Mouse (Mus musculus) frontal cortex, postnatal 10 days (tissue): Measurements from ENCODE around the gene Rxra.

ENCODE experiments used
- DNase-seq, 2 experiments: peaks; one replicate each; pipeline ENCODE4 v3.0.0; 2022; ENCODE audit warnings: low spot score in 2 of 2, mixed read lengths in 1 of 2

Gene Rxra

DNA sequence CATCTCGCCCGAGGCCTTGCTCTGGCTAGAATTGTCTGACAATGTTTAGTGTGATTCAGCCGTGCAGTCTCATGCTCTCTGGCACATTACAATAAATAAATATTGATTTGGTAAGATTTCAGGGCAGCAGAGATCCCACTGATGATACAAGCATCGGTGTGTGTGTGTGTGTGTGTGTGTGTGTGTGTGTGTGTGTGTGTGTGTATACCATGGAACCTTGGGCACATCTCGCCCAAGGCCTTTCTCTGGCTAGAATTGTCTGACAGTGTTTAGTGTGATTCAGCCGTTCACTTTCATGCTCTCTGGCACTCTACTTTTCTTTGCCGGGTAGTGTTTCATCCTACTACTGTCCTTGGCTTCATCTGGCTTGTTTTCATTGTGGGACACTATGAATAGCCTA, 130.5 kb downstream of the Rxra start:
- DNase-seq = no peak

DNA sequence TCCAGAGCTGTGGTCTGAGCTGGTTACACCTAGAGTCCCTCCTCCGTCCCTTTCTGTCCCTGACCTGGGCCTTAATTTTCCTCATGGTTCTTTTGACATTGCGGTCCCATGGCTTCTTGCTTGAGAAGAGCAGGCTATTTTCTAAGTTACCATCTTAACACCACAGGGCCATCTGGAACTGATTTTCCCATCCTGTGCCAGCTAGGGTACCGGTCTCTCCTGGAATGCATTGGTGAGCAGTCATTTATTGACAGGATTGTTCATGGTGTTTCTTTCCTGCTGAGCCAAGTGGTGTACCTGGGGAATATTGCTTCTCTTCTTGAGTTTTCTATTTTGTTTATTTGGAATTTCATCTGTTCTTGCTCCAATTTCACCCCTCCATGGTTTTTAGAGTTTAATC, 131.4 kb downstream of the Rxra start:
- DNase-seq = no peak

DNA sequence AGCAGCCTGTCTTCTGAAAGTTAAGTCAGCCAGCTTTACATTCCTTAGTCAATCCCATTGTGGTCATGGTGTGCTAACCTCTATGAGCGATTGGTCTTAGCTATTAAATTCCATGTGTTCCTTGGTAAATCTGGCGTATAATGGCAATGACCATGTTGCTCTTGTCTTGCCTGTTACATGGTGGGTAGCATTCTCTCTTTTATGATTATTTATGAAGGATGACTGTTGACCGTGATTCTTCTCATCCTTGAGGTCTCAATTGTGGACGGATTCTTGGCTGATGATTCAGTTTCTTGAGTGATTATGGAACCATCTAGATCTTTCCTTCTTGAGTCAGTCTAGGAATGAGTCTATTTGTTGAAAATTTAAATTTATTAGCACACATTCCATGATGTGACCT, 133.7 kb downstream of the Rxra start:
- DNase-seq = no peak
